Mouse (Mus musculus): Measurements from ENCODE around the gene Acsm2. TPM values are rescaled to one million over a fixed set of nuclear protein-coding genes. Genes with fewer than 3 reads are reported as not detected.

The Acsm2 gene
- polyA plus RNA-seq (2021; fragmentation: Nextera tagmentation) = not detected in 2 replicates
- long read RNA-seq, experiment 1 = 0 reads
- long read RNA-seq, experiment 2 = 0 reads

DNA sequence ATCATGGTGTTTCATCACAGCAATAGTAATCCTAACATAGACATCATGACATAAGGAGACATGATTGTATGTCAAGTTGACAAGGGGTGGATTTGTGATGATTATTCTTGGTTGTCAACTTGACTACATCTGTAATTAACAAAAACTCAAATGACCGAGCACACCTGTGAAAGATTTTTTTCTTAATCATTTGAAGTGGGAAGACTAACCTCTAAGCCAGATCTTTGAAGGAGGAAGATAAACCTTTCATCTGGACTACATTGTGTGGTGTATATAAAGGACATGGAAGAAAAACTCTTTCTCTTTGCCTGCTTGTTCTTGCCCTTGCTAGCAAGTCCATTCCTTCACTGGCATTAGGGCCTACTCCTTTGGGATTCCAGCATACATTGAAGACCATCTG lies at the start of gene Acsm2:
Acsm2 (plus strand) TSS at position 301 of the 400 bp plus-strand sequence.

DNA sequence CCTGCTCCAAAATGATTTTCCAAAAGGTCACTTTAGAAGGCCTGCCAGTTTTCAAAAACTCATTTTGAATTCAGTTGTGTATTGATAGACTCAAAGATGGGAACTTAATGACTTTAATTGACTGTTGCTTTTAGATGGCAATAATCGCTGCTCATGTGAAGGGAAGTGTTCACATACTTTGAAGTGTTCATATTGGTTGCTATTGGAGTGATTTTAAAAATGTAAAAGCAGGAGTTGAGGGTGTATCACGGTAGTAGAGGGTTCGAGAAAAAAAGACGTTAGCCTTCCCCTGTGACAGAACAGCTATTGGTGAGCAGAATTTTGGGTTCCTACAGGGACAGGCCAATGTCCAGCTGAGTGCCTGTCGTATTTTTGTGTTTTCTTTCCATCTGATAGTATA lies 35.0 kb upstream of the Acsm2 start, which contains the start of gene Acsm5:
Acsm5 (plus strand) TSS at position 301 of the 400 bp plus-strand sequence.

DNA sequence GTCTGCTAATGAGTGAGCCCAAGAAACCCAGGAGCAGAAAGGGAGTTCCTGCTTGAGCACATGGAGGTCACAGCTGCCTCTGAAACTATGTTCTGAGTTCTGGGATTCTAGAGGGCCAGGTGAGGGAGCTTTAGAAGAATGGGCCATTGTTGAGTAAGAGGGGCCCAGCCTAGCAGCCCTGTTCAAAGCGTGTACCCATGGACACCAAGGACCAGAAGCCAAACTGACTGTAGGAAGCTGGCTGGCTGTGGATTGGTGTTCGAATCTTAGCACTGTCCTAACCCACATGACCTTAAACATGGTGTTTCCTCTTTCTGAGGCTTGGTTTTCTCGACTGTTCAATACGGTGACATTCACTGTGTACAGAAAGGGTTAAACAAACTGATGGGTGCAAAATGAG lies 30.8 kb upstream of the Acsm2 start, which contains the start of gene Pdilt:
Pdilt (minus strand) TSS at position 101 of the 400 bp plus-strand sequence.

DNA sequence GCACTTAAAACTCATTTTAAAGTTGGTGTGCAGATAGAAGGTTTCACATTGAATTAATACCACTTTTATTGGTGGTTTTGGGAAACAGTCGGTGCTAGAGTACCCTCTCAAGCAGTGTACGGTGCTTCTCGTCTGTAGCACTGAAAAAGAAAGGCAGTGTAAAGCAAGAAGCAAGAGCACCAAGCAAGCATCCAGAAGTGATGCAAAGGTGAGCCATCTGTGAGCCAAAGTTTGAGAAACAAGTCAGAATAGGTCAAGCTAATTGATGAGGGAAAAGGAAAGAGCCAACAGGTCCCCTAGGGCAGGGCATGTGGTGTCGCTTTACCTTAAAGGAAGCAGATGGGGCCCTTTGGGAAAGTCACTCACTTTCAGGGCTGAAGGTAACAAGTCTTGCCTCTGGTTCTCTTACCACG lies 52.5 kb downstream of the Acsm2 start, which contains the start of gene Acsm1:
Acsm1 (plus strand) TSS at position 363 of the 413 bp plus-strand sequence.

Other genes starting within 250 kb of the Acsm2 start
- 0.09 TPM in 1 of 2 replicates, not detected in the other for gene Gp2, start 95.1 kb upstream of the Acsm2 start, polyA plus RNA-seq (2021; fragmentation: Nextera tagmentation)
- gene Umod, start 75.1 kb upstream of the Acsm2 start, polyA plus RNA-seq (2021; fragmentation: Nextera tagmentation) = not detected in 2 replicates
- gene Acsm5, start 34.9 kb upstream of the Acsm2 start, polyA plus RNA-seq (2021; fragmentation: Nextera tagmentation) = 0.32 and 0.36 TPM in 2 replicates
- gene Pdilt, start 30.9 kb upstream of the Acsm2 start, polyA plus RNA-seq (2021; fragmentation: Nextera tagmentation) = not detected in 2 replicates
- not detected in 2 replicates for gene Acsm1, start 52.7 kb downstream of the Acsm2 start, polyA plus RNA-seq (2021; fragmentation: Nextera tagmentation)
- not detected in 2 replicates for gene Acsm4, start 135.7 kb downstream of the Acsm2 start, polyA plus RNA-seq (2021; fragmentation: Nextera tagmentation)
- 29.2 and 34.9 TPM in 2 replicates for gene Thumpd1, start 166.5 kb downstream of the Acsm2 start, polyA plus RNA-seq (2021; fragmentation: Nextera tagmentation)
- gene Acsm3, start 206.6 kb downstream of the Acsm2 start, polyA plus RNA-seq (2021; fragmentation: Nextera tagmentation) = 0.10 and 0.22 TPM in 2 replicates
- 1.2 and 1.7 TPM in 2 replicates for gene Rexo5, start 239.7 kb downstream of the Acsm2 start, polyA plus RNA-seq (2021; fragmentation: Nextera tagmentation)
- 4.9 and 5.3 TPM in 2 replicates for gene Eri2, start 239.7 kb downstream of the Acsm2 start, polyA plus RNA-seq (2021; fragmentation: Nextera tagmentation)

Data from left cerebral cortex, adult 6 months (tissue).